8 mouse cellular contexts compared by ENCODE assay signal in the genomic region with DNA sequence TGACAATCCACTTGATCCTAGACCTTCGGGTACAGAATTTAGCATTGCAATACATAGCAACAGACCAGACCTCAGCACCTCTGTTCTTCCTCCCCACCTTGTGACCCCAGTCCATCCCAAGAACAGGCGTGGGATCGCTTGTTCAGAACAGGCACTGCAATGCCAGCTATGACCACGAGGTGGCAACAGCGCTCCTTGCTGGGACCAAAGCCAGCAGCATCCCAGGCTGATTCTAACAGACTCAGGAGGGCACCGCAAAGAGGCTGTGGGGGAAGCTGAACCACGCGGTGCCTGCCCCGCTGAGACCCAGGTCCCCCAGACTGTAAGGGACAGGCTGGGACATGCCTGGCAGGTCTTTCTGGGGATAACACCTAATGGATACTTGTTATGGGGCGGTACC. TPM values are rescaled to one million over a fixed set of nuclear protein-coding genes. Genes with fewer than 3 reads are reported as not detected.
A peak's percentile ranks its signal among the peaks of the same experiment; 100 is the strongest.
DNase-seq lines count a peak whose midpoint lies in the region; ATAC-seq lines count a peak whose summit lies in the region.

No protein-coding gene starts in this region.

- WGBS in hindbrain, embryonic 13.5 days = 5% methylated on average over 10 of the region's 10 CpGs

- H3K4me2 ChIP-seq in hindbrain, embryonic 13.5 days = no peak overlapping the region

- H3K4me1 ChIP-seq in hindbrain, embryonic 13.5 days (replicated peaks) = no peaks in the 10 kb centered on the region; the same call in 1 of the 2 replicates

- no peaks in the 10 kb centered on the region for H3K36me3 ChIP-seq in hindbrain, embryonic 13.5 days

- no peak overlapping the region for H3K27ac ChIP-seq in hindbrain, embryonic 13.5 days

- peak; percentile 91 for DNase-seq in MN1 (ENCODE audit: low spot score)
- peak; percentile 95 for DNase-seq in cerebellum, adult 8-10 months
- peak; percentile 93 for DNase-seq in forelimb bud, embryonic 11.5 days (ENCODE audit: low read depth, low spot score)
- DNase-seq in layer of hippocampus, postnatal 14 days (ENCODE audit: low spot score in 2 of 2) = peak; percentile 91
- peak; percentile 86 for DNase-seq in lung, postnatal 25 days (ENCODE audit: low spot score)
- DNase-seq in retina, embryonic 14.5 days (ENCODE audit: low spot score) = peak; percentile 96
- peak; percentile 97 for DNase-seq in thymus, postnatal 4 days

- no peak overlapping the region for H3K9ac ChIP-seq in hindbrain, embryonic 13.5 days

- H3K27me3 ChIP-seq in hindbrain, embryonic 13.5 days = no peaks in the 10 kb centered on the region

- no peak overlapping the region for H3K4me3 ChIP-seq in hindbrain, embryonic 13.5 days

- 0 out of 2 replicates have a peak, but pooled peaks have one; percentile 65 for ATAC-seq in hindbrain, embryonic 13.5 days (ENCODE audit: low FRiP score)

- H3K9me3 ChIP-seq in hindbrain, embryonic 13.5 days = no peaks in the 10 kb centered on the region

RNA-seq across cellular contexts. Expression of gene Grm4, which starts 13.5 kb away (rescaled TPM):
- polyA plus RNA-seq in hindbrain, embryonic 13.5 days (2015; fragmentation: Nextera tagmentation; extraction: Ambion mirVana) = 4.8 and 5.2 TPM in 2 replicates
- total RNA-seq in layer of hippocampus, postnatal 14 days (2021) = 10 to 100 TPM; 10.7 to 19.3 TPM

RNA-seq across cellular contexts. Expression of gene Hmga1, which starts 21.6 kb away (rescaled TPM):
- 113 and 126 TPM in 2 replicates for polyA plus RNA-seq in hindbrain, embryonic 13.5 days (2015; fragmentation: Nextera tagmentation; extraction: Ambion mirVana)
- 10 to 100 TPM; 31.3 to 32.7 TPM for total RNA-seq in layer of hippocampus, postnatal 14 days (2021)

RNA-seq across cellular contexts. Expression of gene AI413582, which starts 30.8 kb away (rescaled TPM):
- polyA plus RNA-seq in hindbrain, embryonic 13.5 days (2015; fragmentation: Nextera tagmentation; extraction: Ambion mirVana) = 43.5 and 44.8 TPM in 2 replicates
- 10 to 100 TPM; 65.6 to 65.9 TPM for total RNA-seq in layer of hippocampus, postnatal 14 days (2021)
